8 mouse cellular contexts compared by ENCODE assay signal in the genomic region with DNA sequence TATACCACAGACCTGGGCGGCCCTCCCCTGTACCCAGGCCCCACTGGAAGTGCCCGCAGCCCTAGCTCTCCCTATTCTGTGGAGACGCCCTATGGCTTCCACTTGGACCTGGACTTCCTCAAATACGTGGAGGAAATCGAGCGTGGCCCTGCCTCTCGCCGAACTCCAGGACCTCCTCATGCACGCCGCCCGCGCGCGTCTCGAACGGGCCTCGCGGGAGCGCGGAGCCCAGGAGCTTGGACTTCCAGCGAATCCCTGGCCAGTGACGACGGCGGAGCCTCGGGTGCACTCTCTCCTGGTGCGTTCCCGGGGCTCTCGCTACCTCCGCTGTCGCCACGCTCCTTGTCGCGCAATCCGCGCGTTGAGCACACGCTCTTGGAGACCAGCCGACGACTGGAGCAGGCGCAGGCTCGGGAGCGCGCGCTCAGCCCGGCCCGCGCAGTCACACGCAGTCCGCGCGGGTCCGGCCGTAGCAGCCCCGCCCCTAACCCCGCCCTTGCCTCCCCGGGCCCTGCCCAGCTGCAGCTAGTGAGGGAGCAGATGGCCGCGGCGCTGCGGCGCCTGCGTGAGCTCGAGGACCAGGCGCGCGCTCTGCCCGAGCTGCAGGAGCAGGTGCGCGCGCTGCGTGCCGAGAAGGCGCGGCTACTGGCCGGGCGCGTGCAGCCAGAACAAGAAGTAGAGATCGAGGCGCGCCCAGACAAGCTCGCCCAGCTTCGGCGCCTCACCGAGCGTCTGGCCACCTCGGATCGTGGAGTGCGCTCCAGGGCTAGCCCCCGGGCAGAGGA. TPM values are rescaled to one million over a fixed set of nuclear protein-coding genes. Genes with fewer than 3 reads are reported as not detected.
A peak's percentile ranks its signal among the peaks of the same experiment; 100 is the strongest.
DNase-seq lines count a peak whose midpoint lies in the region; ATAC-seq and TF ChIP-seq lines count a peak whose summit lies in the region.

No protein-coding gene starts in this region.

- 0 out of 2 replicates have a peak, but pooled peaks have one; percentile 16 for TF ChIP-seq EP300 in ES-Bruce4 (IDR thresholded peaks at IDR 0.05; ENCODE audit: insufficient read depth, low read depth, low read length)

- peak; percentile 62 for TF ChIP-seq POLR2A in ES-Bruce4 (IDR thresholded peaks at IDR 0.05; ENCODE audit: insufficient read depth, low read length)

- peaks cover 2% of the 10 kb centered on the region for H3K4me1 ChIP-seq in ES-Bruce4 (ENCODE audit: control insufficient read depth, insufficient read depth, low read length)
- peaks cover 26% of the 10 kb centered on the region for H3K4me1 ChIP-seq in forebrain, embryonic 13.5 days
- H3K4me1 ChIP-seq in neural tube, embryonic 15.5 days: peaks cover 30% of the 10 kb centered on the region

- TF ChIP-seq CTCF in ES-Bruce4 (IDR thresholded peaks at IDR 0.05; ENCODE audit: low read depth, low read length): no peak

- peak overlapping the region; percentile 88 for H3K4me2 ChIP-seq in forebrain, embryonic 13.5 days
- peak overlapping the region; percentile 79 for H3K4me2 ChIP-seq in neural tube, embryonic 15.5 days

- H3K9me3 ChIP-seq in ES-Bruce4 (replicated peaks; ENCODE audit: control insufficient read depth, insufficient read depth, low read length, poor library complexity, severe bottlenecking): no peaks in the 10 kb centered on the region
- H3K9me3 ChIP-seq in forebrain, embryonic 13.5 days (replicated peaks): no peaks in the 10 kb centered on the region
- no peaks in the 10 kb centered on the region for H3K9me3 ChIP-seq in neural tube, embryonic 15.5 days (replicated peaks)

- H3K27me3 ChIP-seq in ES-Bruce4 (ENCODE audit: control insufficient read depth, insufficient read depth, low read length, poor library complexity, severe bottlenecking): no peaks in the 10 kb centered on the region
- peaks cover 8% of the 10 kb centered on the region for H3K27me3 ChIP-seq in forebrain, embryonic 13.5 days
- 0 out of 2 replicates have a peak, but pooled peaks cover 2% of the 10 kb centered on the region for H3K27me3 ChIP-seq in neural tube, embryonic 15.5 days (replicated peaks)

- 1% methylated on average over 84 of the region's 89 CpGs for WGBS in forebrain, embryonic 13.5 days
- WGBS in neural tube, embryonic 15.5 days: 1% methylated on average over 88 of the region's 89 CpGs

- peak; percentile 89 to 92 for DNase-seq in heart, postnatal 14 days
- peak; percentile 93 for DNase-seq in layer of hippocampus, adult 11-12 months (ENCODE audit: low spot score)
- DNase-seq in lung, adult 18-20 months: peak; percentile 90 to 92
- DNase-seq in testis, postnatal 14 days (ENCODE audit: low spot score): peak; percentile 92

- H3K9ac ChIP-seq in ES-Bruce4 (ENCODE audit: low read depth, poor library complexity, severe bottlenecking): peak overlapping the region; percentile 74
- peak overlapping the region; percentile 82 for H3K9ac ChIP-seq in forebrain, embryonic 13.5 days
- H3K9ac ChIP-seq in neural tube, embryonic 15.5 days (replicated peaks): peak overlapping the region; percentile 75

- peak; percentile 91 for ATAC-seq in cerebellum, adult (ENCODE audit: insufficient number of reproducible peaks, low FRiP score, low TSS enrichment)
- peak; percentile 98 for ATAC-seq in forebrain, embryonic 13.5 days
- peak; percentile 97 for ATAC-seq in neural tube, embryonic 15.5 days (ENCODE audit: low FRiP score)

- intact Hi-C loops in heart, postnatal 14 days (cut with DNase I): no loop called here

- peak overlapping the region; percentile 59 for H3K27ac ChIP-seq in ES-Bruce4 (ENCODE audit: insufficient read depth, low read length)
- H3K27ac ChIP-seq in forebrain, embryonic 13.5 days: peak overlapping the region; percentile 84
- H3K27ac ChIP-seq in neural tube, embryonic 15.5 days (replicated peaks): peak overlapping the region; percentile 88

- H3K36me3 ChIP-seq in ES-Bruce4 (ENCODE audit: control insufficient read depth, insufficient read depth, low read length, poor library complexity, severe bottlenecking): peaks cover 24% of the 10 kb centered on the region
- peaks cover 40% of the 10 kb centered on the region for H3K36me3 ChIP-seq in forebrain, embryonic 13.5 days (ENCODE audit: poor library complexity, severe bottlenecking)
- peaks cover 34% of the 10 kb centered on the region for H3K36me3 ChIP-seq in neural tube, embryonic 15.5 days

- H3K4me3 ChIP-seq in ES-Bruce4 (ENCODE audit: low read depth, low read length): peak overlapping the region; percentile 62
- H3K4me3 ChIP-seq in forebrain, embryonic 13.5 days: peak overlapping the region; percentile 56
- H3K4me3 ChIP-seq in neural tube, embryonic 15.5 days (replicated peaks): peak overlapping the region; percentile 60

RNA-seq across cellular contexts. Expression of gene Rps28, which starts 7.0 kb away (rescaled TPM):
- 3,700 and 3,844 TPM in 2 replicates for polyA plus RNA-seq in ES-Bruce4 (2011; ENCODE audit: insufficient read depth, insufficient read length, low read depth, missing spikeins)
- 779 and 868 TPM in 2 replicates for polyA plus RNA-seq in forebrain, embryonic 13.5 days (2015; fragmentation: Nextera tagmentation; extraction: Ambion mirVana)
- total RNA-seq in heart, postnatal 14 days (2021): 100 to 1,000 TPM; 736 to 815 TPM
- polyA plus RNA-seq in neural tube, embryonic 15.5 days (2015; fragmentation: Nextera tagmentation; extraction: Ambion mirVana): 534 and 619 TPM in 2 replicates

RNA-seq across cellular contexts. Expression of gene Ndufa7, which starts 7.0 kb away (rescaled TPM):
- 406 and 464 TPM in 2 replicates for polyA plus RNA-seq in ES-Bruce4 (2011; ENCODE audit: insufficient read depth, insufficient read length, low read depth, missing spikeins)
- 473 and 507 TPM in 2 replicates for polyA plus RNA-seq in forebrain, embryonic 13.5 days (2015; fragmentation: Nextera tagmentation; extraction: Ambion mirVana)
- total RNA-seq in heart, postnatal 14 days (2021): 100 to 1,000 TPM; 544 to 555 TPM
- polyA plus RNA-seq in neural tube, embryonic 15.5 days (2015; fragmentation: Nextera tagmentation; extraction: Ambion mirVana): 515 and 564 TPM in 2 replicates

RNA-seq across cellular contexts. Expression of gene Kank3, which starts 7.1 kb away (rescaled TPM):
- polyA plus RNA-seq in ES-Bruce4 (2011; ENCODE audit: insufficient read depth, insufficient read length, low read depth, missing spikeins): 40.0 and 44.7 TPM in 2 replicates
- 27.3 and 29.0 TPM in 2 replicates for polyA plus RNA-seq in forebrain, embryonic 13.5 days (2015; fragmentation: Nextera tagmentation; extraction: Ambion mirVana)
- total RNA-seq in heart, postnatal 14 days (2021): 100 to 1,000 TPM in 1 of 2 experiments, 10 to 100 TPM in 1; 96.9 to 104 TPM
- polyA plus RNA-seq in neural tube, embryonic 15.5 days (2015; fragmentation: Nextera tagmentation; extraction: Ambion mirVana): 46.7 and 48.5 TPM in 2 replicates

RNA-seq across cellular contexts. Expression of gene Cd320, which starts 25.5 kb away (rescaled TPM):
- polyA plus RNA-seq in ES-Bruce4 (2011; ENCODE audit: insufficient read depth, insufficient read length, low read depth, missing spikeins): 30.6 and 35.7 TPM in 2 replicates
- polyA plus RNA-seq in forebrain, embryonic 13.5 days (2015; fragmentation: Nextera tagmentation; extraction: Ambion mirVana): 60.1 and 66.1 TPM in 2 replicates
- total RNA-seq in heart, postnatal 14 days (2021): 10 to 100 TPM; 25.0 to 26.6 TPM
- polyA plus RNA-seq in neural tube, embryonic 15.5 days (2015; fragmentation: Nextera tagmentation; extraction: Ambion mirVana): 53.9 and 56.1 TPM in 2 replicates

RNA-seq across cellular contexts. Expression of gene Angptl4, which starts 35.7 kb away (rescaled TPM):
- polyA plus RNA-seq in ES-Bruce4 (2011; ENCODE audit: insufficient read depth, insufficient read length, low read depth, missing spikeins): 3.6 and 3.9 TPM in 2 replicates
- 8.6 and 10.0 TPM in 2 replicates for polyA plus RNA-seq in forebrain, embryonic 13.5 days (2015; fragmentation: Nextera tagmentation; extraction: Ambion mirVana)
- total RNA-seq in heart, postnatal 14 days (2021): 10 to 100 TPM; 20.5 to 31.6 TPM
- polyA plus RNA-seq in neural tube, embryonic 15.5 days (2015; fragmentation: Nextera tagmentation; extraction: Ambion mirVana): 21.6 and 23.3 TPM in 2 replicates

Comparison
In these comparisons a context has a peak if more than half of its experiments do, and no peak if none do; other contexts are left out.
1. Peak in every context shown above with its lines: DNase-seq, ATAC-seq, H3K4me3 ChIP-seq and H3K27ac ChIP-seq.